Mouse (Mus musculus): ENCODE measurements around the gene Mcoln2.

Gene Mcoln2

GRCm38 (mm10) chr3:146149156-146150057 is at the start of gene Mcoln2:
Mcoln2 (plus strand) TSS chr3:146149833.
- DNase-seq = no peak

DNA sequence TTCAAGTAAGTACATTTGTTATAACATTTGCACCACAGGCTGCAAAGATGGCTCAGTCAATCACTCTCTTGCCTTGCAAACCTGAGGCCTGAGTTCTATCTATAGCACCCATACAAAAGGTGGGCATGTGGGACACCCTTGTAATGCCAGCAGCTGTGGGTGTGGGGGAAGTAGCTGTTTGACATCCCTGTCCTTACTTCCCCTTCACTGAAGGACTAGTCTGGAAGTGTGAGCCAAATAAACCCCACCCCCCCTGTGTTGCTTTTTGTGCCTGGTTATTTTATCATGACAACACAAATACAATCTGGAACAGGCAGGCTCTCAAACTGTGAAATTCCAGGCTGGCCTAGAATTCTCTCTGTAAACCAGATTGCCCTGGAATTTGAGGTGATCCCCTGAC is 49.7 kb upstream of the Mcoln2 start:
- no peak for DNase-seq

DNA sequence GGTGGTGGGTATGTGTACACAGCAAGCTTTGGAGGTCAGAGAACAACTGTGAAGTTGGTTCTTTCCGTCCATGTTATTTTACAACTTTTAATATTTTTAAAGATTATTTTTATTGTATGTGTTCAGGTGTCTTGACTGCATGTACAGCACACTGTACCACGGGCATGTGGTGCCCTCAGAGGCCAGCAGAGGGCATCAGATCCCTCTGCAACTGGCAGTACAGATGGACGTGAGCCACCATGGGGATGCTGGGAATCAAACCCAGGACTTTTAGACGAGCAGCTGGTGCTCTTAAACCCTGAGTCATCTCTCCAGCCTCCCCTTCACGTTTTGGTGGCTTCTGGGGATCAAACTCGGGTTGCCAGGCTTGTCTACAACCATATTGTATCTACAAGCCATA is 47.6 kb upstream of the Mcoln2 start:
- DNase-seq = no peak

GRCm38 (mm10) chr3:146107116-146107849 is 42.4 kb upstream of the Mcoln2 start:
- DNase-seq = no peak

DNA sequence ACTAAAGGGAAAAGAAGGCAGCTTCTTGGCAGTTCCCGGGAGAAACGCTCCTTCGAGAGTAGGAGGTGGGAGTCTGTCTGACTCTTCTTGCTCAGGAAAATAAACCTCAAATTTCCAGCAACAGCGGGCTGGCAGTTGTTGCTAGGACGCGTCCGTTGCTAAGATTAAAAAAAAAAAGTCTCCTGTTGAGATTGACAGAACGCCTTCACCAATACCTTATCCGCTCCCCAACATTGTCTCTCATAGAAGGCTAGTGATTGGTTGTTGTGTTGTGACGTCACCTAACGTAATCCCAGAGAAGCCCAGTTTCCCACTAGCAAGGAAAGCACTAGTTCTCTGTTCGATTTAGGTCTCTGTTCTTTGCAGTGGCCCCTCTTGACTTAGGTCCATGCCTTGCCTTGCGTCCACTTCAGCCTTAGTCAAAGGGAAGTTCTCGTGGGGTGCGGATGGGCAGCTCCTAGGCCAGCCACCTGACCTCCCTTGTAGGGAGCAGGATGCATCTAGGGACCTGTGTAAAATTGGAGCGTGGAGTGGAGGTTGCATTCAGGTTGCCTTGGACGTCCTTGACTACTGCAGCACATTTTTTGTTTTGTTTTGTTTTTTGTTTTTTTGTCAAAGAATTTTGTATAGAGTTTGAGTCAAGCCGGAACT is 41.6 kb upstream of the Mcoln2 start, which contains the start of gene Wdr63:
TSS of gene Wdr63 (minus strand) at position 210 of the 651 bp plus-strand sequence.
- DNase-seq = peak in 1 of 2 experiments; percentile 68

- no peak for DNase-seq
These were observed 40.7 kb upstream of the Mcoln2 start for GRCm38 (mm10) chr3:146108945-146109344.

DNA sequence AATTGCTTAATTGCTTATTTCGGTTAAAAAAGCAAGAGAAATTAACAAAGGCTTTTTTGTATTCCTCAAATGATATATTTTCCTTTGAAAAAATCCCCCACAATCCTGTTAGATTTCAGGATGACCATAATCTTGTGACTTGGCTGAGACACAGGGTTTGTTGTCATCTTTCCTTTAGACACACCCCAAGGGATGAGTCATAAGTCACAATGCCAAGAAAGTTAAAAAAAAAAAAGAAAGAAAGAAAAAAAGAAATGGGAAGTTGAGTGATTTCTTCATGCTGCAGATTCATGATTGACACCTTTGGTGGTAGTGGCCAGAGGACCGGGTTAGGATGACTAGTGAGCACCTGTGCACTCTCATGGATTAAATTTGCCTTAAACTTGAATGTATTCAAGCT is 39.3 kb upstream of the Mcoln2 start:
- DNase-seq = no peak

DNA sequence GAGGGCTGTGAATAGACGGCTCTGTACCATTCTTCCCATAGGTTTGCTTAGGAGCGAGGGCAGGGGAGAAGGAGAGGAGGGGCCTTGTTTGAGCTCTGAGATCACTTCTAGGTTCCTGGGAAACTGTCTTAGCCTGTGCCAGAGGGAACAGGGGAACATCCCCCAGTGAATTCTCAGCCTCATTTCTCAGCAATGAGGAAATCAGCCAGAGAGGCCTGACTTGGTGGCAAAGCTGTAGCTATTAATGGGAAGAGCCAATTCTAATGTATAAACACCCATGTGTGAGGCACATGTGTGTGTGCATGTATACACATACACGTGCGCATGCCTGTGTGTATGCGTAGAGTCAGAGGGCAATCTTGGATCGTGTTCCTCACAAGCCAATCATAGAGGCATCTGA is 38.7 kb upstream of the Mcoln2 start:
- DNase-seq = no peak

GRCm38 (mm10) chr3:146117258-146117996 is 32.2 kb upstream of the Mcoln2 start, which contains the start of gene Mcoln3:
Mcoln3 (plus strand) TSS chr3:146117450.
- no peak for DNase-seq

- no peak for DNase-seq
These were observed 31.6 kb upstream of the Mcoln2 start for GRCm38 (mm10) chr3:146117997-146118457.

DNA sequence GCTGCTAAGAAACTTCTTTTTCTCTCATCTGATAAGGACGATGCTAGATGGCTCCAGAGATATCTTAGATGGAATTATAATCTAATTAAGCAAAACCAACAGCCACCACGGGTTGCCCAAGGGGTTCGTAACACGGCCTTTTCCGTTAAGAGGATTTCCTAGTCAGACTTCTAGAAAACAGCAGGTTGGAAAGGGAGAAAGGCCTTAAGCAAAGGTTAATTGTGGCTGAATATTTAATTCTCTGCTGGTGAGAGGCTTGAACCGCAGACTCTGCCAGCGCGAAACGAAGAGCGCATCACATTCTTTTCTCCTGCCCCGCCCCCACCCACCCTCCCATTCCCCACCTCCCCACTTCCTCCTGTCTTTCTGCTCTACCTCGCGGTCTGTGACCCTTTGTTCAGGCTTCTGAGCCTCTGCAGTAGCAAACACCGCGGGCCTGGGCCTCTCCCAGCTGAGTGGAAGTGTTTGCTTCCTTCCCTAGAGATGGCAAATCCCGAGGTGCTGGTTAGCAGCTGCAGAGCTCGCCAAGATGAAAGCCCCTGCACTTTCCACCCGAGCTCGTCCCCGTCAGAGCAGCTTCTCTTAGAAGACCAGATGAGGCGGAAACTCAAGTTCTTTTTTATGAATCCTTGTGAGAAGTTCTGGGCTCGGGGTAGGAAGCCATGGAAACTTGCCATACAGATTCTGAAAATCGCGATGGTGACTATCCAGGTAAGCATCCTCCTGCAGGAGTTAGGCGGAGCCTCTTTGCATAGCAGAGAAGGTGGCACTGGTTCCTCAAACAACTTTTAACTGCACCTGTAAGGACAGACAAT is 28.1 kb upstream of the Mcoln2 start:
- no peak for DNase-seq

DNA sequence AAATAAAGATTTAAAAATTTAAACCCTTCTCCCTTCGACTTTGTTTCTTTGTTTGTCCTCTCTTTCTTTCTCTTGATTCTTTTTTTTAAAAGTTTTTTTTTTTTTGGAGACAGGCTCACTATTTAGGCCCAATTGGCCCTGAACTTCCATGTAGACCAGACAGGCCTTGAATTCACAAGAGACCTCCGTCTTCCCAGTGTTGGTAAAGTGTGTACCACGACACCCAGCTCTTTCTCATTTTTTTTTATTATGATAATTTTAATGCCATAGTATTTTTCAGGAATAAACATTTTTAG is 27.6 kb upstream of the Mcoln2 start:
- DNase-seq = no peak

GRCm38 (mm10) chr3:146122807-146123463 is 26.7 kb upstream of the Mcoln2 start:
- no peak for DNase-seq

- no peak for DNase-seq
These were observed 26.2 kb upstream of the Mcoln2 start for GRCm38 (mm10) chr3:146123464-146123825.

DNA sequence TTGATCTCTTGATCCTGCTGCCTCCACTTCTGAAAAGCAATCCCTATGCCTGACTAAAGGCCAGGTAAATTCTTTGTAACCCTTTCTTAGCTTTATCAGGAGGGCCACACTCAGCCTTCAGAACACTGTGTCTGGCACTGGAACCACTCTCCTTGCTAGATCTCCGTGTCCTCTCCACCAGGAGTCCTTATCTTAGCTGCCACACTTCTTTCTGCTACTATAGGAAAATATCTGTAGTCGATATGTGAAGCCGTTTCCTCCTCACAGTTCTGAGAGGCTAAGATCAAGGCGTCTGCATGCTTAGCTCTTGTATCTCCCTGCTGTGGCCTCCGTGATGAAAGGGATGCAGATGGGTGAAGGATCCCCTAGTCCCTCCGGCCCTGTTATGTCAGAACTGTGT is 22.4 kb upstream of the Mcoln2 start:
- no peak for DNase-seq

- DNase-seq = no peak
These were observed 14.8 kb upstream of the Mcoln2 start for GRCm38 (mm10) chr3:146134834-146135233.

- DNase-seq = no peak
These were observed 14.2 kb upstream of the Mcoln2 start for GRCm38 (mm10) chr3:146135417-146135816.

DNA sequence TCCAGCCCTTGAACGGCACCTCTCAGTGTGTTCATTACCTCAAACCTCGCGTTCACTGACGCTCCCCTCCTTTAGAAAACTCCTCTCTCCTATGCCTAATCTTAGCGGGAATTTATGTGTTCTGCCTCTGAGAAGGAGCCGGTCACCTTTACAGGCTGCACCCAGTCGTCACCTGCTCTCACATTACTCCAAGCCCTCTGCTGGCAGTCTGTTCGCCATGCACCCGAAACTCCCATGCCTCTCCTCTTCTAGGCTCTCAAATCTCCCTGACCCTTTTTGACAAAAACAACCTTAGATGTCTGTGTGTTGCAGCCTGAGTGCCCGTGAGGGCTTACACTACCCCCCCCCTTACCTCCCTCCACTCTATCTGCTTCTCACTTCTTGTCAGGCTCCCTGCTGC is 13.2 kb upstream of the Mcoln2 start:
- no peak for DNase-seq

DNA sequence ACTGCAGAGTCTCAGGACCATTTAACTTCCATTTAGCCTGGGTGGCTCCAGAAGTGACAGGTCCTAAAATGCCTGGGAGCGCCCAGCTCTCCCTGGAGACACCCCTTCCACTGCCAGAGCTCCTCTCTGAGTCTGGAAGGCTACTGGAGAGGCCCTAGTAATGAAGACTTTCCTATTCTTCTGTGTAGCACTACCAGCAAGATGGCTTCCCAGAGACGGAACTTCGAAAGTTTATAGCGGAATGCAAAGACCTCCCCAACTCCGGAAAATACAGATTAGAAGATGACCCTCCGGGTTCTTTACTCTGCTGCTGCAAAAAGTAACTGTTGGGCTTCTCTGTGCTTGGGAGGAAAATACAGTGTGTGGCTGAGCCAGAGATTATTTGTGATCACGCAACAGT is 9.4 kb upstream of the Mcoln2 start:
- no peak for DNase-seq

- DNase-seq = no peak
These were observed 7.1 kb upstream of the Mcoln2 start for GRCm38 (mm10) chr3:146142523-146142922.

DNA sequence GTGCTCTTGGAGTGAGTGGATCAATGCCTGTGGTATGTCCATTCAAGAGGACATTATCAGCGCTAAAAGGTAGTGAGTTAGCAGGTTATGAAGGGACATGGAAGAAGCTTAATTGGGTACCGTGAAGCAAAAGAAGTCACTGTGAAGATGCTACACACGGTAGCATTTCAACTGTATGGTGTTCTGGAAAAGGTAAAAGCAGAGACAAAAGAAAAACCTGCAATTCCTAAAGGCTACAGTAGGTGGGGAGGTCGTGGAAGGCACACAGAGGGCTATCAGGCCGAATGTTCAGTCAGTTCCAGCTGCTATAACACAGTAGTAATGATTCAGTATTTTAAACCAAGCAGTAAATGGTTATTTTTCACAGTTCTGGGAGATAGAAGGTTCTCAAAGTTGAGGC is 4.1 kb upstream of the Mcoln2 start:
- DNase-seq = no peak
